Mouse (Mus musculus) thymus, adult 18-20 months (tissue): ENCODE measurements around the gene Pex14.
A peak's percentile ranks its signal among the peaks of the same experiment; 100 is the strongest.

ENCODE experiments used
- DNase-seq, 2 experiments: peaks; one replicate each; pipeline ENCODE4 v3.0.0; 2022; ENCODE audit warnings: mixed read lengths in 2 of 2

The Pex14 gene

DNA sequence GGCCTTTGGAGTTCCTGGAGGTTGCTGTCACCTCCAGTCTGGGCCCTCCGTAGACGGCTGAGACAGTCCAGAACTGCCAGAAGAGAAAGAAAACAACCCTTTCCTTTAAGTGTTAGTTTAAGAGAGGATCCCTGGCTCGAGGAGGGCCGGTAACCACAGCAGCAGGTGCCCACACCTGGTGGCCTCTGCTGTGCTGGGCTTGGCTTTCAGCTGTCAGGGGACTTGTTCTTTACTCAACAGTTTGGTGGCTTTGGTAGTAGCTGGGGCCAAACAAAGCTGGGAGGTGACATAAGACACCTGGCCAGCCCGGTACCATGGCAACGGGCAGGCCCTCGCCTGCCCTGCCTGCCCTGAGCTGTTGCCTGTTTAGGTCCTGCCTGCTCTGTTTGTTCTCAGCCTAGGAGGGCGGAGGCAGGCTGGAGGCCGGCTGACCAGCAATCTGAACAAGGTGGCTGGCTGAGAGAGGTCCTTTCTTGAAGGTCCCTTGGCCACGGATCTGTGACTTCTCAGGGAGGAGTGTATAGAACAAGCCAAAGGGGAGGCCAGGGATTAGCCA is 151.8 kb downstream of the Pex14 start:
- no peak for DNase-seq

DNA sequence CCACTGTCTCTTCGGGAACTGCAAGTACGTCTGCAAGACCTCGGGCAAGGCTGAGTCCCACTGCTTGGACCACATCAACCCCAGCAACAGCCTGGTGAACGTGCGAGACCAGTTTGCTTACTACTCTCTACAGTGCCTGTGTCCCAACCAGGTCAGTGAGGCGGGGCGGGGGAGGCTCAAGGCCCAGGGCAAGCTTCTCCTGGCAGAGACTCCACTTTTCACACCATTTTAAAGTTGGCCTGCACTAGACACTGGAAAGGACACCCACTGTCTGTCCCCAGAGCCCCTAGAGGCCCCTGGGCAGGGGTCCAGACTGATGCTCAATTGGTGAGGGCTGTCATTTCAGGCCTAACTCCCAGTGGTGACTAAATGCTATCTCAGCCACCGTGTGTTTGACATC is 153.6 kb downstream of the Pex14 start:
- DNase-seq: no peak

- no peak for DNase-seq
Observed at GRCm38 (mm10) chr4:148945476-148945881, 154.2 kb downstream of the Pex14 start.

- DNase-seq: no peak
Observed at GRCm38 (mm10) chr4:148943099-148943498, 156.6 kb downstream of the Pex14 start.

DNA sequence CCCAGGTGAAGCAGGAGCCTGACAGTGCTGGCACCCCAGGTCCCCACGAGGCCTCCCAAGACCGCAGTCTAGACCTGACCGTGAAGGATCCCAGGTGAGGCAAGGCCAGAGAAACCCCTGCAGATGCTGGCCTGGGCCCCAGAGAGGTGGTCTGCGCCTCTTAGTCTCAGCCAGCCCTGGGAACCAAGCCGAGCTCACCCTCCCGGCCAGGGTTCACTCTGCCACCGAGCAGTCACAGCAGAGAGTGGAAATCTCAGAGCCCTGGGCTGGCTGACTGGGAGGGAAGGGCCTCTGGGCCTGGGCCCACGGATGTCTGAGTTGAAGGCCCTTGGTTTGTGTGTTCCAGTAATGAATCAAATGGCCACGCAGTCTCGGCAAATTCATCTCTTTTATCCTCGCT is 158.4 kb downstream of the Pex14 start:
- DNase-seq: no peak

- DNase-seq: peak; percentile 13 to 25
Observed at GRCm38 (mm10) chr4:148940674-148941211, 158.9 kb downstream of the Pex14 start.

GRCm38 (mm10) chr4:148938546-148938945 is 161.1 kb downstream of the Pex14 start:
- no peak for DNase-seq

DNA sequence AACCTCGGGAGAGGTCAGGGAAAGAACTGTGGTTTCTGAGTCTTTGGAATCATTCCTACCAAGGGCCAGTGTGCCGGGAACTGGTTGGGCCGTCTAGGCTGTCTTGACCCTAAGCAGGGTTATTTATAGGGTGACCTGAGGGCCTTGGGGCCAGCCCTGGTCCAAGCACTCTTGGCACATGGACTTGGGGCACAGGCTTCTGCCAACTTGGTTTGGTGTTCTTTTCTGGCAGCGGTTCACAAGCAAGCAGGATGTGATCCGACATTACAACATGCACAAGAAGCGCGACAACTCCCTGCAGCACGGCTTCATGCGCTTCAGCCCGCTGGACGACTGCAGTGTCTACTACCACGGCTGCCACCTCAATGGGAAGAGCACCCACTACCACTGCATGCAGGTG is 162.9 kb downstream of the Pex14 start:
- no peak for DNase-seq

DNA sequence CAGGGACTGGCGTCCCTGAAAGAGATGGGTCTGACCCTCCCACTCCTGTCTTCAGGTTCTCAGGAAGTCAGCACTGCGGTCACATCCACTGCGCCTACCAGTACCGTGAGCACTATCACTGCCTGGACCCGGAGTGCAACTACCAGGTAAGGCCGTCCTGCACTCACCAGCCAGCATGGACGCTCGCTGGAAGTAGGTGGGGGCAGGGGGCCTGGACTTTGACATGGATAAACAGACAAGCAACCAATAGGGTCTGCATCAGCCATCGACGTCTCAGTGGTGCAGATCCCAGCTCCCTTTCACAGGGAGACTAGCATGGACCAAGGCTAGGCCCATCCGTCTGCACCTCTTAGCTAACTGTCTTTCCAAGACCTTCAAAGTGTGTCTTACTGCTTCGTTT is 163.6 kb downstream of the Pex14 start:
- no peak for DNase-seq

DNA sequence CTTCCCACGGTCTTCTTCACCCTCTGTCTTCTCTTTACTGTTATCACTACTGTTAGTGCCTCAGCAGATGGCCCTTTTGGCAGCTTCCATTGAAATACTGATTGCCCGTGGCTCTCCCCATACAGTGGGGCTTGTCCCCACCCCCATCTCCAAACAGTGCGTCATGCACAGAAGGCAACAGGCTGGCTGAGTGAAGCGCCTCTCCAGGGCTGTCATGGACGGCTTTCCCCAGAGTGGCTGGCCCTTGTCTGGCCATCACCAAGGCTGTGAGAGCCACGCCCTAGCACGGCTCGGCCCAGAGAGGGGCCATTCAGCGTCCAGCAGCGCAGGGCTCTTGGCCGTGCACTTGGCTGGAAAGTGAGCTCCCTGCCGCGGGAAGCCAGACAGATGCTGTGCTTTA is 164.5 kb downstream of the Pex14 start:
- DNase-seq: no peak

GRCm38 (mm10) chr4:148933109-148933508 is 166.6 kb downstream of the Pex14 start:
- no peak for DNase-seq

GRCm38 (mm10) chr4:148930721-148931229 is 168.9 kb downstream of the Pex14 start:
- DNase-seq: no peak

- DNase-seq: no peak
Observed at GRCm38 (mm10) chr4:148928876-148929275, 170.8 kb downstream of the Pex14 start.

DNA sequence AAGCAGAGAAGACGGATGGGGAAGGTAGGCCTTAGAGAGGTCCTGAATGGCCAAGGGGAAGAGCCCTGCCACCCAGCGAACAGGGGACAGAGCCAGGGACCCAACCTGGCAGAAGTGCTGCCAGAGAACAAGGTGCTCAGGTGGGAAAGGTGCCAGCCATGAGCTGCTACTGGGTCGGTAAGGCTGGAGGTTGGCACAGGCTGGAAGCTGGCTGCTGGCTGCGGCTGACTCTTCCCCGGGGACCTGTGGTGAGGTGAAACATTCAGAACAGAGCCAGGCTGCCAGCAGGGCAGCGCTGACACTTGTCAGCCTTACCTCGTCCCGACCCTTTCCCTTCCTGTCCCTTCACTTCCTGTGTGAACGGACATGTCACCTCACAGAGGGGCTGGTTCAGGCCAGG is 171.4 kb downstream of the Pex14 start:
- no peak for DNase-seq

GRCm38 (mm10) chr4:148926459-148926858 is 173.2 kb downstream of the Pex14 start:
- DNase-seq: no peak

- DNase-seq: no peak
Observed at GRCm38 (mm10) chr4:148925589-148926359, 173.9 kb downstream of the Pex14 start.

DNA sequence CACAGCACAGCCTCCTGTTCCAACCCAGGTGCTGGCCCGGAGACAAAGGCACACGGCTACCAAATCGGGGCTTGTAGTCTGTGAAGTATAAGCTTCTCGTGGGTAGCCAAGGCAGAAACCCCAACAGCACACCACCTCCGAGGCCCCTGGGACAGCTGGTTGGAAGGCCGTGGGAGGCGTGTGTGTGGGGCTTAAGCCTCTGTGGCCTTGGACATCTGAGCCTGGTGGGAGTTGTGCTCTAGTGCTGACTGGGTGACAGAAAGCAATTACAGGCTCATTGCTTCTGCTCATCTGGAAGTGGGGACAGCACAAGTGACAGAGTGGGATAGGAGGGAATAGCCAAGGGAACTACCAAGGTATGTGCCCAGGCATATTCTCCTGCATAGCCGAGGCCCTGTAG is 175.7 kb downstream of the Pex14 start:
- no peak for DNase-seq

- no peak for DNase-seq
Observed at GRCm38 (mm10) chr4:148923414-148923813, 176.3 kb downstream of the Pex14 start.

GRCm38 (mm10) chr4:148922221-148922700 is 177.4 kb downstream of the Pex14 start:
- no peak for DNase-seq

DNA sequence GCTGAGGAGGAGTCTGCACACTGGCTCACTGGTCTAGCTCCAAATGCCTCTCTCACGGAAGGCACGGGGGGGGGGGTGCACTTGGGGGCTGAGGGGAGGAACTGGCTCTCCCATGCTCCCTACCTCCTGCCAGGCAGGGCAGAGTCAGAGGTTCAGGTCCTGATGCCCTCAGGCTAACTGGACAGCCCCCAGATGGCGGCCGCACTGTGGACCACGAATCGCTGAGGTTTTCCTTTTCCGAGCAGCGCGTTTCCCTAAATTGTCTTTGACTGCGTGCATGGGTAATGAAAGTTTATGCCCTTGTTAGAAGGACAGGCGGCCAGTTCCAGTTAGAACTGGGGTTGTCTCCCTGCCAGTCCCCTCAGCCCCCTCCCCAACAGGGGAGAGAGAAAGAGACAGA is 179.1 kb downstream of the Pex14 start:
- no peak for DNase-seq

DNA sequence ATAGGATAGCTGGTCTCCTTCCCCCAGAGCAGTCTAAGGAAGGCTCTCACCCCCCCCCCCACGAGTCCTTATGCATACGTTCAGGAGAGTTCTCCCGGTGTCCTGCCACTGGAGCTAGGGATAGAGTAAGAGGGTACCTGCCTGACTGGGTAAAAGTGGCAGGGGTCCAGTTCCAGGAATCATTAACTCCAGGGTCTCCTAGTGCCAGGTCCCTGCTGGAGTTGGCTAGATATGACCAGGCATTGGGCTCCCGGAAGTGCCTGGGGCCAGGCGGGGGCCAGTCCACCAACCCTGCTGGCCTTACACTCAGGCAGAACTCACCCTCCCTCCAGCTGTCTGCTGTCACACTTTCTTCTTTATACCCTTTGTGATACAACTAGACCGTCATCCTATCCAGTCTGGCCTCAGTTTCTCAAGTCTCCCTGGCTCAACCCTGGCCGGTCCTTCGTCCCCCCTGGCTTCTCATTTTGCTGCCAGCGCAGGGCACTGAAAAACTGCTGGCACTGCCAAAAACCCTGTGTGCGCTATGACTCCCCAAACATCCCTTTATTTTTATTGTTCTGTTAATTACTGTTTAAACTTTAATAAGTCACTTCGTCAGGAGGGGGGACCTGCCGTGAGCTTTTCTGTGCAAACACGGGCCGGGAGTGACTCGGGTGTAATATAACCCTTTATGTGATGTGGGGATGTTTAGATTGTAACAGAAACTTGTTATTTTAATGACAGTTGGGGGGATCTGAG is 180.8 kb downstream of the Pex14 start:
- no peak for DNase-seq

DNA sequence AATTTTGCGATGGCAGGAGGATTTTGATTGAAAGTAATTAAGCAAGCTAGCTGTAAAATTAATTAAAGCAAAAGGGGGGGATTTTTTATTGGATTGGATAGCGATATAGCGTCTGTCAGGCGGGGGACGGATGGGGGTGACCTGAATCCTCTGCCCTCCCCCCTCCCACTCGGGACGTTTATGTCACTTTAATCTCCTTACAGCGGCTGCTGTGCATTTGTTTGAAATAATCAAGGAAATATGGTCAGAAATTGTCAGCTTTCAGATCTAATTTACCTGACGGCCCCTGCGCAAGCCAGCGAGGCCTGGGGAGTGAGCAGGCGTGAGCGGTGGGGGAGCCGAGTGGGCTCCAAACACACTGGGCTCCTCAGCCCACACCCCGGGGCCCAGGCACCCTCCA is 183.8 kb downstream of the Pex14 start:
- no peak for DNase-seq

DNA sequence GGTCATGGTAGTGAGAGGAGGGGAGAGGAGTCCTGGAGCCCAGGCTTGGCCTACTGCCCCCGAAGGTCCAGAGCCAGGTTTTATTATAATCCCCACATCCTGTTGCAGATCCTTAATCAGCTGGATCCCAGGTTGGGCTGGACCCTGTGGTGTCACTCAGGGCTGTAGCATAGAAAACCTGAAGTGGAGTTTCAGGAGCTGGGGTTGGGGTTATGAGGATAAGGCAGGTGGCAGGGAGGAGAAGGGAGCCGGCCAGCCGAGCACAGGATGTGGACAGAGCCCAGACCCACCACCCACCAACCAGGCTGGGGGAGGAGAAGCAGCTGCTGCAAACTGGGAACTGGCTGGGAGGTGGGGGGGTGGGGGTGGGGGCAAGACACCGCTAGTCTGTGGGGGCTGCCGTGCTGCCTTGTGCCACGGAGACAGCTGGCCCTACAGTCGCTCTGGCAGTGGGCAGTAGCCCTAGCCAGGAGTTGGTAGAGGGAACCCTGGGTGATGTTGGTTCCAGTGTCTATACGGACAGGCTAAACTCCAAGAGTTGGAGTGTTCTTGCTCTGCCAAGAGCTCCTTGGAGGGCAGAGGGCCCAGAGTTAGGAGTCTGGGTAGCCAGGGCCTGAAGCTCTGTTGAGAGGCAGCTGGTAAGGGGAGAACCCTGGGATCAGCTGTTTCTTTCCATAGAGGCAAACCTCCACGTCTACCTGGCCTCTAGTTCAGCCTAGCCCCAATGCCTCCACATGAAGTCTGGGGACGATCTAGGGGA is 184.6 kb downstream of the Pex14 start:
- no peak for DNase-seq
